Mouse (Mus musculus) cortical plate, adult 2 months (tissue): ENCODE measurements around the gene AA467197.

Experiments
- CTCF ChIP-seq: fragments of 200-500 bp; IDR thresholded peaks from 2 replicates; pipeline ENCODE4 v1.5.1; 2011; ENCODE audit warnings: mild to moderate bottlenecking, control low read depth, low read length; ENCODE audit not compliant: insufficient read depth; ENCODE audit errors: extremely low read depth
- POLR2A ChIP-seq: fragments of 200-500 bp; IDR thresholded peaks from 2 replicates; pipeline ENCODE4 v1.6.1; 2011; ENCODE audit warnings: mild to moderate bottlenecking, low read length, control low read depth; ENCODE audit not compliant: insufficient read depth; ENCODE audit errors: extremely low read depth

GRCm38 (mm10) chr2:122628976-122629375 is 7.8 kb upstream of the AA467197 start:
- TF ChIP-seq POLR2A (no peak), CTCF (peak; percentile 86)
